Mouse (Mus musculus): ENCODE results near the gene Hist1h3f.
A peak's percentile ranks its signal among the peaks of the same experiment; 100 is the strongest.

The Hist1h3f gene

DNA sequence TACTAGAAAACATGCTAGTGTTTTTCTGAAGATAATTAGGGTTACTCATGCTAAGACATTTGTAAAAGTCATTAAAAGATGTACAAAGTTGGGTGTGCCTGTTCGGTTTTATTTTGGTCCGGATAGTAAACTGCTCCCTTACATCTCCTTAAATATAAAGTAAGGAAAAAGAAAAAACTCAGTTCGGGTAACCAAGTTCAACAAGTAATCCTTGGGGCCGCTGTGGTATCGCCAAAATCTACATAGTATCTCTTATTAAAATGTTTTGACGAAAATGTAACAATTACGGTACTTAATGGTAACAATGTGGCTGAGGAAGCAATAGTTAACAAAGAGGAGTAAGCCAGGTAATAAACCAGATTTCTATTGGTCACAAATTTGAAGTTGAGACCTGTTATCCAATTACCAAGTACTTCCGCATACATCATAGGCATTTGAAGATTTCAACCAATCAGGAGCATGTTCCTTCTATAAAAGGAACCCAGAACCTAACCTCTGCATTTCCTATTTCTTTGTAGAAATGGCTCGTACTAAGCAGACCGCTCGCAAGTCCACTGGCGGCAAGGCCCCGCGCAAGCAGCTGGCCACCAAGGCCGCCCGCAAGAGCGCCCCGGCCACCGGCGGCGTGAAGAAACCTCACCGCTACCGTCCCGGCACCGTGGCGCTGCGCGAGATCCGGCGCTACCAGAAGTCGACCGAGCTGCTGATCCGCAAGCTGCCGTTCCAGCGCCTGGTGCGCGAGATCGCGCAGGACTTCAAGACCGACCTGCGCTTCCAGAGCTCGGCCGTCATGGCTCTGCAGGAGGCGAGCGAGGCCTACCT is at the start of gene Hist1h3f:
Hist1h3f (plus strand) TSS at position 88 of the 822 bp plus-strand sequence.
- peak; percentile 100 for DNase-seq (ENCODE audit: extremely low spot score, low read depth, low spot score)

GRCm38 (mm10) chr13:23495526-23495925 is 48.3 kb upstream of the Hist1h3f start:
- no peak for DNase-seq (ENCODE audit: extremely low spot score, low read depth, low spot score)

GRCm38 (mm10) chr13:23497656-23498321 is 46.1 kb upstream of the Hist1h3f start:
- DNase-seq (ENCODE audit: extremely low spot score, low read depth, low spot score), result peak; percentile 86

DNA sequence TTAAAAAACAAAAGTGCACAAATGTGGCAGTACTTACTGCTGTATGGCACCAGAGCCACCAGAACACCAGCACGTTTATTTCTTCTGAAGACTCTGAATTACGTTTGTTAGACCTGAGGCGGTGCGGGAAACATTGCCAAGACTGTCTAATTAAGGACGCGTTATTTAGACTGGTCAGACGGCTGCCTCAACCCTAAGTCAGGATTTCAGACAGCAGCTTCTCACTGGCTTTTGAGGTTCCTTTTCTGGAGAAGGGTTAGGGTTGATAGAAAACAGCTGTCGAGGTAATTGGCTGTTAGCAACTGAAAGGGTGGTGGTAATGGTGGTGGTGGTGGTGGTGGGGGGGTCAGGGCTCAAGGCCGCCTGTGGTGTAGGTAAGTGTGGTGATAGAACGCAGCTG is 45.2 kb upstream of the Hist1h3f start:
- DNase-seq (ENCODE audit: extremely low spot score, low read depth, low spot score), result no peak

- no peak for DNase-seq (ENCODE audit: extremely low spot score, low read depth, low spot score)
Observed at GRCm38 (mm10) chr13:23499943-23500342, 43.9 kb upstream of the Hist1h3f start.

DNA sequence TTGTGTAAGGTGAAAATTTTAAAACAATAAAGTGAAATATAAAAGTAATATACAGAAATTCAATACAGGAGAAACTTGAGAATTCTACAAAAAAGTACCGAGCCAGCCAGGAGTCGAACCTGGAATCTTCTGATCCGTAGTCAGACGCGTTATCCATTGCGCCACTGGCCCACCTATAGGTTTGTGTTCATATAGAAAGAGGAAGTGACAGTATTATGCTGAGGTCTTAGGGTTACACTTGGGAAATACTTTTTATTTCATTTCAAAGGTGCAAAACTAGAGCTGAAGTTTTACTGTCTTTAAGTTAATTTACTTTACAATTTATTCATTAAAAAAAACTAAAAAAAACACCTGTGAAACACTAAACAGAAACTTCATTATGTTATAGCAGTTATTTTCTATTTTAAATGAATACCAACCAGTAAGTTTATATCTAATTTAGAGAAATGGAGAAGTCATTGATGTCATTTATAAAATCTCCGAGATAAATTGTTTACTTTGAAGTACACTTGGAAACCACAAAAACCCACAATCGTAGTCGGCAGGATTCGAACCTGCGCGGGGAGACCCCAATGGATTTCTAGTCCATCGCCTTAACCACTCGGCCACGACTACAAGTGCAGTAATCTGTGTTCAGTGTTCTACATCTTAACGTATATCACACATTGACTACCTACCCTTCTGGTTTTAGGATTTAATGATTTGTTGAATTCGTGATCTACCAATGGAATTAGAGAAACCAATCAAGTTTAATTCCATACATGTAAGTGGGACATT is 43.2 kb upstream of the Hist1h3f start:
- peak; percentile 89 for DNase-seq (ENCODE audit: extremely low spot score, low read depth, low spot score)

- DNase-seq (ENCODE audit: extremely low spot score, low read depth, low spot score), result no peak
Observed at GRCm38 (mm10) chr13:23501511-23501910, 42.3 kb upstream of the Hist1h3f start.

DNA sequence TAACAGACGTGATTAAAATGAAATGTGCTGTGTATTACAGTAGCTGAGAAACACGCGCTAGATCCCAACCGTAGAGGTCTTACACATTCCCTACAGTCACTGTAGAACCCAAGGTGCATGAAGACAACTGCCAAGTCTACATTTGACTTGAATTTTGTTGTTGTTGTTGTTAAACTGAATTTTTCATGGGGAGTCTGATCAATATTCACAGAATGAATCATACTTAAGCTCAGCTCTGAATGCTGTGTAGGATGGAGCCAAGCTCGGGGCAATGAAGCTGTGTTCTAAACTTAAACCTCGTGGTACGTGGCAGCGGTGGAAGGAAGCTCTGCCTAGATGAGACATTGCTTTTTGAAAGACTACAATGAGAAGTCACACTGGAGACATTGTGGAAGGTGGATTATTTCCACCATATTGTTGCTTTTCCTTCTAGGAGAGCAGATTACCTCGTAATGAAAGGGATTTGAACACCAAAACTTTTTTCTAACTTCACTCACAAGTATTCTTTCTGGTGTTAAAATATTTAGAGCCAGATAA is 41.8 kb upstream of the Hist1h3f start:
- no peak for DNase-seq (ENCODE audit: extremely low spot score, low read depth, low spot score)

DNA sequence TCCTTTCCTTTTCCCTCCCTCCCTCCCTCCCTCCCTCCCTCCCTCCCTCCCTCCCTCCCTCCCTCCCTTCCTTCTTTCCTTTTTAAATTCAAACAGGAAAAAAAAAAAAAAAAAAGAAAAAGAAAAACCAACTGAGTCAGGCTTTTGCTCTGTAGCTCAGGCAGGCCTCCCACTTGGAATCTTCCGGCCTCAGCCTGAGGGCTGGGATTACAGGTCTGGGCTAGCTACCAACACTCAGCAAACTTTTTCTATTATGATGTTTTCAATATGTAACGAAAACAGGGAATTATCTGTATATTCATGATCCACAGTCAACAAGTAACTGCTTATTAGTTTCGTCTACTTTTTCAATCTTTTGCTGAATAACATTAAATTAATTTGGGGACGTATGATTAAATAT is 40.9 kb upstream of the Hist1h3f start:
- DNase-seq (ENCODE audit: extremely low spot score, low read depth, low spot score), result no peak

DNA sequence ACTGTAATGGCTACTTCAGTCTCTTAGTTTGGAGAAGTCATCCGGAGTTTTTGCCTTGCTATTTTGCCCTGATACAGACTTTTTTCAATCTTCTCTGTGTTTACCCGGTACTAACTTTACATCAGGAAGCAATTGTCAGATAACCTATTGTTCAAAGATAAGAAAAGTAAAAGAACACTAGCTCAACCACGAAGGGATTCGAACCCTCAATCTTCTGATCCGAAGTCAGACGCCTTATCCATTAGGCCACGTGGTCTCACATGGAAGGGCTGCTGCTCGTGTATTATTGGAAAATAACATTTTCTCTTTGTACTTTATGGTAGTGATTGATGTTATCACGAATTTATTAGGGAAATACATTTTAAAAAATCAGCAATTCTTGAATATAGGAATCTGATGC is 40.1 kb upstream of the Hist1h3f start:
- no peak for DNase-seq (ENCODE audit: extremely low spot score, low read depth, low spot score)

DNA sequence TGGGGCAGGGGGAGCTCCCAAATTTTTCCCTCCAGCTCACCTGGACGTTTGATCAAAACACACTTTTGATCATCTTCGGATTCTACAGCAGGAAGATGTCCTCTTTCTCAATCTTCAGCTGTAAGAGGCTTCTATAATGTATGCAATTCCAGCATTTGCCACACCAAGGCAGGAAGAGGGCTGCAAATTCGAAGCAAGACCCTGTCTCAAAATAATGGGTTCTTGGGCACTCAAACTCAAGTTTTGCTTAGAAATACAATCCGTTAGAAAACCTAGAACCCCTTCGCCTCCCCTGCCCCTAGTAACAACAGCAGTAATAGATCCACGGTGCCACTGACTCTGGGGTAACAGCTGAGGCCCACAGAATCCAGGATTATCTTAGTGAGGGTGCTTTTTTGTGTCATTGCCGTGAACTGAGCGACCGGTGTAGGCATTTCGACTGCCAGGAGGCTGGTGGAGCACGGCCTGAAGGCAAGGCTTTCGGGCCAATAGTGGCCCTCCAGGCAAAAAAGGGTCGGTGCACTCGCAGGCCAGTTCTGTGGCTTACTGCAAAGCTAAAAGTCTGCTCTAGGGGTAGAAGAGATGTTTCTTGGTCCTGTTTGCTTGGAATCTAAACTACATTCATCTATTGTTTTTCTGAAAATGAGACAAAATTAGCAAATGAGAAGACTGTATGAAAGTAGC is 38.0 kb upstream of the Hist1h3f start:
- DNase-seq (ENCODE audit: extremely low spot score, low read depth, low spot score), result no peak

GRCm38 (mm10) chr13:23506351-23506750 is 37.5 kb upstream of the Hist1h3f start:
- peak; percentile 87 for DNase-seq (ENCODE audit: extremely low spot score, low read depth, low spot score)

GRCm38 (mm10) chr13:23506819-23507515 is 36.9 kb upstream of the Hist1h3f start:
- DNase-seq (ENCODE audit: extremely low spot score, low read depth, low spot score), result no peak

DNA sequence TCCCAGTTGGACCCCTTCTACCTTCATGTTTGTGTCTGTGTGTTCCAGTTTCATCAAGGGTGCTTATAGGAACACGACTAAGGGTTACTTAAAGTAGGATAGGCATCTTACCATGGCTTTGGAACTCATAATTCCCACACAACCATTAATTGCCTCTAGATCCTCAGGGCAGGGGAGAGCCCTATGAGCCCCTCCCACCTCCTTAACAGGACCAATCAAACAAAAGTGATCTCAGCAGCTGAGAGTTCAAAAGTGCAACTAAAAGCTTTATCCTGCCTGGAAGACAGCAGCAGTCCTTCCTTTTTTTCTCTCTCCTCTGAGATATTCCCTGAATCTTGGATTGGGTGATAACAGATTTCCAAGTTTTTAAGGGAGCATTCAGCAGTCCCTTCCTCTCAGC is 33.7 kb upstream of the Hist1h3f start:
- no peak for DNase-seq (ENCODE audit: extremely low spot score, low read depth, low spot score)

- no peak for DNase-seq (ENCODE audit: extremely low spot score, low read depth, low spot score)
Observed at GRCm38 (mm10) chr13:23513517-23513916, 30.3 kb upstream of the Hist1h3f start.

- DNase-seq (ENCODE audit: extremely low spot score, low read depth, low spot score), result no peak
Observed at GRCm38 (mm10) chr13:23515281-23515680, 28.6 kb upstream of the Hist1h3f start.

GRCm38 (mm10) chr13:23515826-23516620 is 27.8 kb upstream of the Hist1h3f start:
- no peak for DNase-seq (ENCODE audit: extremely low spot score, low read depth, low spot score)

DNA sequence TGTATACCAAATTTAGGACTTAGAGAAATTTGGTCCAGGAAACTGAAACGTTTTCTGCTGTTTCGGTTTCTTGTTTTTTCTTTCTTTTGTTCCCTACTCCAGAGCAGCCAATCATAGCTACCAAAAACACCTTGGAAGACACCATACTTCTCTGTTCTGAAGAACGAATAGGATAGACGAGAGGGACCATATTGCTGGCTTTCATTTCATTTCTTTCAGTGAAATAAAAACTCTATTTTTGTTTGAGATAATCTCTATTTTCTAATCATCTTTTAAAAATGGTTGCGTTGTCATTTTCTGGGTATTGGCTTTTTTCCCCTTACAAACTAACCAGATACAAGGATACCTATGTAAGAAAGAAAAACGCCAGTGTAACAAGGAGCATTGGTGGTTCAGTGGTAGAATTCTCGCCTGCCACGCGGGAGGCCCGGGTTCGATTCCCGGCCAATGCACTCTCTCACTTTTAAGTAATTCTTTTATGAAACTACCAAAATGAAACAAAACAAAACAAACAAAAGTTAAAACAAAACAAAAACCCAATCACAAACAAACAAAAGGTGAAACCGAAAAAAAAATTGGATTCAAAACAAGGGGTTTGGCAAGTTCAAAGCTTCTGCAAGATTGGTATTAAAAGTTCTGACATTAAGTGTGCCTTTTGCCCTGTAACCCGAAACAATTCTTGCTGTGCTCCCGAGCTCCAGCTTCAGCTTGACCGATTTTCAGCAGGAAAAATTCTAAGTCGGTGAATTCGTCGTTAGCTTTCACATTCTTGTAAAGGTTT is 26.8 kb upstream of the Hist1h3f start:
- peak; percentile 83 for DNase-seq (ENCODE audit: extremely low spot score, low read depth, low spot score)

Data from hindlimb bud, embryonic 11.5 days (tissue).